Mouse (Mus musculus) midbrain, embryonic 14.5 days (tissue): ENCODE data around the gene Cd163. TPM values are rescaled to one million over a fixed set of nuclear protein-coding genes. Genes with fewer than 3 reads are reported as not detected.
"Not testable (repeated sequence)": the region's sequence is repeated elsewhere in the genome, so short reads cannot be mapped to it uniquely, and the experiment has no call there.

Experiments
- ATAC-seq: fragments of 200-750 bp; cut with Nextera tagmentation; 2 replicates; pipeline ENCODE4 v1.8.0; 2017; ENCODE audit warnings: moderate number of reproducible peaks, moderate library complexity; ENCODE audit not compliant: low FRiP score, low TSS enrichment
- DNase-seq: peaks from one replicate; pipeline ENCODE4 v3.0.0-alpha.2; 2015
- H3K27ac ChIP-seq: fragments of 300-500 bp; sonication (generic); replicated peaks from 2 replicates; pipeline ENCODE4 v1.5.1; 2014; ENCODE audit warnings: mild to moderate bottlenecking, low read depth, low read length, moderate library complexity
- H3K27me3 ChIP-seq: fragments of 300-500 bp; sonication (generic); 2 replicates; pipeline ENCODE4 v1.6.1; 2014; ENCODE audit warnings: low read length, control low read depth, mixed read lengths; ENCODE audit not compliant: control insufficient read depth, insufficient read depth
- H3K36me3 ChIP-seq: fragments of 300-500 bp; sonication (generic); 2 replicates; pipeline ENCODE4 v1.6.1; 2014; ENCODE audit warnings: low read length, control low read depth; ENCODE audit not compliant: control insufficient read depth, insufficient read depth
- H3K4me1 ChIP-seq: fragments of 300-500 bp; sonication (generic); 2 replicates; pipeline ENCODE4 v1.6.1; 2014; ENCODE audit warnings: mild to moderate bottlenecking, antibody characterized with exemption, low read length, control low read depth; ENCODE audit not compliant: control insufficient read depth, insufficient read depth
- H3K4me2 ChIP-seq: fragments of 300-500 bp; sonication (generic); 2 replicates; pipeline ENCODE4 v1.6.1; 2014; ENCODE audit warnings: mild to moderate bottlenecking, low read length, moderate library complexity
- H3K4me3 ChIP-seq: fragments of 300-500 bp; sonication (generic); replicated peaks from 2 replicates; pipeline ENCODE4 v1.5.1; 2014; ENCODE audit warnings: low read depth, low read length
- H3K9ac ChIP-seq: fragments of 300-500 bp; sonication (generic); replicated peaks from 2 replicates; pipeline ENCODE4 v1.6.1; 2014; ENCODE audit warnings: mild to moderate bottlenecking, low read length, moderate library complexity
- H3K9me3 ChIP-seq: fragments of 300-500 bp; sonication (generic); 2 replicates; pipeline ENCODE4 v1.6.1; 2016; ENCODE audit warnings: low read length, control low read depth, mixed read lengths; ENCODE audit not compliant: control insufficient read depth
- WGBS: fragments of 180-500 bp; shearing (Covaris S2); extraction: QIAGEN DNeasy Blood & Tissue Kit; methylation state at CpG from one replicate; pipeline ENCODE4 v1.1.7; 2014; 5-methylcytosine and 5-hydroxymethylcytosine counted together
- polyA plus RNA-seq: library from polyadenylated mRNA; unstranded; fragments of >200 nt; fragmentation: Nextera tagmentation; extraction: Ambion mirVana; gene quantifications from 2 replicates; pipeline ENCODE4 v1.2.1, GENCODE M21; 2014

Cd163 gene
- polyA plus RNA-seq, 1 experiment from 2014 or later = 0.24 TPM

- H3K36me3 ChIP-seq, H3K4me1 ChIP-seq, H3K9ac ChIP-seq, ATAC-seq, H3K27me3 ChIP-seq, H3K4me2 ChIP-seq, H3K27ac ChIP-seq, H3K9me3 ChIP-seq, H3K4me3 ChIP-seq, DNase-seq: not testable (repeated sequence)
- 94% methylated on average over 4 of the region's 5 CpGs for WGBS
These were observed 7.1 kb upstream of the Cd163 start for GRCm38 (mm10) chr6:124297378-124297777.

DNA sequence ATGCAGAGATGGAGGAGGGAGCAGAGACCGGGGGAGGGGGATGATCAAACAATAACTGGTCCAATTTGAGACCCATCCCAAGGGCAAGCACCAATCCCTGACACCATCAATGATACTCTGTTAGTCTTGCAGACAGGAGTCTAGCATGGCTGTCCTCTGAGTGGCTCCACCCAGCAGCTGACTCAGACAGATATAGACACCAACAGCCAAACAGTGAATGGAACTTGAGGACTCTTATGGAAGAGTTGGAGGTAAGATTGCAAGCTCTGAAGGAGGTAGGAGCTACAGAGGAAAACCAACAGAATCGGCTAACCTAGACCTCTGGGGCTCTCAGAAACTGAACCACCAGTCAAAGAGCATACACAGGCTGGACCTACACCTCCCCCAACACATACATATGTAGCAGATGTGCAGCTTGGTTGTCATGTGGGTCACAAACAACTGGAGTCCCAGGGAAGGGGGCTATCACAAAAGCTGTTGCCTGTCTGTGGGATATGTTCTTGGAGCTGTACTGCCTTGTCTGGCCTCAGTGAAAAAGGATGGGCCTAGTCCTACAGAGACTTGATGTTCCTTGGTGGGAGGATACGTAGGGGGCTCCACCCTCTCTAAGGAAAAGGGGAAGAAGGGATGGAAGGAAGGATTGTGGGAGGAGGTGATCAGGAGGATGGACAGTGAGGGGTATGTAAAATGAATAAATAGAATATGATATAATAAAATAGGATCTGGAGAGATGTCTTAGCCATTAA, 2.8 kb upstream of the Cd163 start:
- Histone ChIP-seq H3K9me3 (no peaks in the 10 kb centered on the region), H3K9ac (no peak overlapping the region), H3K36me3 (no peaks in the 10 kb centered on the region), H3K4me1 (no peaks in the 10 kb centered on the region), H3K27me3 (no peaks in the 10 kb centered on the region), H3K4me3 (no peak overlapping the region), H3K27ac (no peak overlapping the region), H3K4me2 (no peak overlapping the region)
- 83% methylated on average over 3 of the region's 3 CpGs for WGBS
- DNase-seq (no peak), ATAC-seq (no peak)

GRCm38 (mm10) chr6:124308935-124309334, 4.5 kb downstream of the Cd163 start:
- H3K9ac ChIP-seq = no peak overlapping the region

GRCm38 (mm10) chr6:124312292-124312691, 7.8 kb downstream of the Cd163 start:
- DNase-seq (no peak), ATAC-seq (no peak)
- 89% methylated on average over 6 of the region's 6 CpGs for WGBS
- no peak overlapping the region for H3K4me3 ChIP-seq
- H3K9ac ChIP-seq = no peak overlapping the region
- no peak overlapping the region for H3K4me2 ChIP-seq
- no peaks in the 10 kb centered on the region for H3K4me1 ChIP-seq
- H3K36me3 ChIP-seq = no peaks in the 10 kb centered on the region
- no peaks in the 10 kb centered on the region for H3K27me3 ChIP-seq
- H3K27ac ChIP-seq = no peak overlapping the region
- H3K9me3 ChIP-seq = no peaks in the 10 kb centered on the region

More at GRCm38 (mm10) chr6:124308935-124309334, 4.5 kb downstream of the Cd163 start:
- WGBS = 89% methylated on average over 8 of the region's 8 CpGs
- Histone ChIP-seq H3K4me3 (no peak overlapping the region), H3K27ac (no peak overlapping the region), H3K4me1 (no peaks in the 10 kb centered on the region), H3K9me3 (no peaks in the 10 kb centered on the region), H3K36me3 (no peaks in the 10 kb centered on the region), H3K4me2 (no peak overlapping the region), H3K27me3 (no peaks in the 10 kb centered on the region)
- DNase-seq = no peak
- no peak for ATAC-seq

DNA sequence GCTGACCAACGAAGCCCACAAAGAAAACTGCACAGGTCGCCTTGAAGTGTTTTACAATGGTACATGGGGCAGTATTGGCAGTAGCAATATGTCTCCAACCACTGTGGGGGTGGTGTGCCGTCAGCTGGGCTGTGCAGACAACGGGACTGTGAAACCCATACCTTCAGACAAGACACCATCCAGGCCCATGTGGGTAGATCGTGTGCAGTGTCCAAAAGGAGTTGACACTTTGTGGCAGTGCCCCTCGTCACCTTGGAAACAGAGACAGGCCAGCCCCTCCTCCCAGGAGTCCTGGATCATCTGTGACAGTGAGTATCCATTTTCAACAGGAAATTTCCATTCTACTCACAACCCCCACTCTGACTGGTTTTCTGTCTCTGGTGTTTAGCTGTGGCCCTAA, 15.9 kb downstream of the Cd163 start:
- H3K4me3 ChIP-seq = no peak overlapping the region

DNA sequence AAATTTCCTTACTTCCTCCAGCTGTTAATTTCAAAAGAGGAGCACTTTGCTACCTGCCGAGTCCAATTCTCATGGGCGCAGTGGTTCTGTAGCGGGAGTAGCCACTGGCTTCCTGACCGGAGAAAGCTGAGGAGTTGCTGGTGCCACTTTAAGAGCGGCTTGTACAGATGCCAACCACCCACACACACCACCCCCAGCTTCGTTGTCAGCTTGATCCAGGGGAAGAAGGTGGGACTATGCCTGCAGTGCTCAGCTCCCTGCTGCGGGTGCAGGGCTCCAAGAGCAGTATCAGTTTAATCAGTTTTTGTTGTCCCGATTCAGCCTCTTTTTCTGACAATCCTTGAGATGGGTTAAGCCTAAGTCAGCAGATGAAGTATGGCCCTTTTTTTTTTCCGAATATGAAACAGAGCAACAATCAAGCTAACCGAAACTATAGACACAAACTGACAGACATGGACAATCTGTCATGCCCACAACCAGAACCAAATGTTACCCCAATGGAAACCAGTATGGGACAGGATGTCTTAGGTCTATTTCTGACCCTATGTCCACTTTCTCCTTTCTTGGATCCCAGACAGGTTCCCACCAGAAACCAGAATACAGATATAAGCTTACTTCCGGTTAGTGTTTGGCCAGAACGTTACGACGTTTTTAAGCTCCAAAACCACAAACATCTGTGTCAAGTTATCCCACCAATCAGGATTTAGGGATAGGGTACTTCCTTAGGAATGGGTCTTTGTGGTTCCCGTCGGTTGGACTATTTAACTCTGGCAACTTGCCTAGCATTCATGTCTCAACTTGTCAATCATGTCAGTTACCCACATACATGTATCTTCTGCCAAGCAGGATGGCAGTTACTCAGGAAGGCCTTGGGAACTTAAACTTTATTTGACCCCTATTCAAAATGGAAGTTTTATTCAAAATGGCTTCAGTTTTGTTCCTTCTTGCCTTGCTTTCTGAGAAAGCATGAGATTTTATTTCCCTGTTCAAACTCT, 17.3 kb downstream of the Cd163 start:
- no peaks in the 10 kb centered on the region for H3K4me1 ChIP-seq
- WGBS = 88% methylated on average over 16 of the region's 16 CpGs
- ATAC-seq = no peak
- no peaks in the 10 kb centered on the region for H3K27me3 ChIP-seq
- no peak overlapping the region for H3K27ac ChIP-seq
- no peaks in the 10 kb centered on the region for H3K9me3 ChIP-seq
- no peaks in the 10 kb centered on the region for H3K36me3 ChIP-seq
- H3K4me3 ChIP-seq = no peak overlapping the region
- DNase-seq = no peak
- H3K9ac ChIP-seq = no peak overlapping the region
- no peak overlapping the region for H3K4me2 ChIP-seq

More for the DNA sequence above, 15.9 kb downstream of the Cd163 start:
- Histone ChIP-seq H3K27ac (no peak overlapping the region), H3K36me3 (no peaks in the 10 kb centered on the region), H3K9ac (no peak overlapping the region), H3K27me3 (no peaks in the 10 kb centered on the region), H3K4me1 (no peaks in the 10 kb centered on the region), H3K4me2 (no peak overlapping the region), H3K9me3 (no peaks in the 10 kb centered on the region)
- ATAC-seq (no peak), DNase-seq (peak; percentile 5)
- 53% methylated on average over 6 of the region's 6 CpGs for WGBS

DNA sequence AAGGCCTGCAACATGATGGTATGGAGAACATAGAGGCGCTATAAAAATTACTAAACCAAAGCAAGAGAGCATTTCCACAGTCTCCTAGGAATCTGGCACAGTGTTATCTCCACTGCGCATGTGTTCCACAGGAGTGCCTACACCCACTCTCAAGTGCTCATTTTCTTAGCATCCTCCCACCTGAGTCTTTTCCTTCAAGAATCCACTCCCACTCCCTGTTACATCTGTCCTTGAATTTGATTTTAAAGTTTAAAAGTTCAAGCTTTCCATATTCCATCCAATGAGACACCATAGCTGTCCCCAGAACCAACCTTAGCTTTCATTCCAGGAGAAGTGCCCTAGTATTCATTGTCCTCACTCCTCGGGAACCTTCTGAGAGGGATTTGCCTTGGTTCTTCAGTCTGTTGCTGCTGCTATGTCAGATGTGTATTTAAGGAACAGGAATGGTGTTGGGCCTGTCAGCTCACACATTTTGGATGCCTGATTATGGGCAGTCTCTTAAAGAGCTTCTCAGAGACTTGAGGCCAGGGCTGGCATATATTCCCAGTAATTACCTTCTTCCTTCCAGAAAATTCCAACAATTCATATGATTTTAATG, 24.0 kb downstream of the Cd163 start:
- H3K27me3 ChIP-seq = no peaks in the 10 kb centered on the region
- H3K9me3 ChIP-seq = no peaks in the 10 kb centered on the region
- no peak for DNase-seq
- H3K36me3 ChIP-seq = no peaks in the 10 kb centered on the region
- no peak overlapping the region for H3K4me3 ChIP-seq
- no peak for ATAC-seq
- no peak overlapping the region for H3K27ac ChIP-seq
- H3K9ac ChIP-seq = no peak overlapping the region
- H3K4me2 ChIP-seq = no peak overlapping the region
- no peaks in the 10 kb centered on the region for H3K4me1 ChIP-seq
- WGBS = 96% methylated on average over 3 of the region's 3 CpGs

GRCm38 (mm10) chr6:124329622-124330021, 25.2 kb downstream of the Cd163 start:
- 92% methylated on average over 7 of the region's 7 CpGs for WGBS
- ATAC-seq = no peak

More at GRCm38 (mm10) chr6:124329622-124330021, 25.2 kb downstream of the Cd163 start:
- Histone ChIP-seq H3K4me3 (no peak overlapping the region), H3K4me1 (no peaks in the 10 kb centered on the region), H3K27ac (no peak overlapping the region), H3K9me3 (no peaks in the 10 kb centered on the region), H3K9ac (no peak overlapping the region), H3K36me3 (no peaks in the 10 kb centered on the region), H3K4me2 (no peak overlapping the region), H3K27me3 (no peaks in the 10 kb centered on the region)
- no peak for DNase-seq
